In the genomic region with DNA sequence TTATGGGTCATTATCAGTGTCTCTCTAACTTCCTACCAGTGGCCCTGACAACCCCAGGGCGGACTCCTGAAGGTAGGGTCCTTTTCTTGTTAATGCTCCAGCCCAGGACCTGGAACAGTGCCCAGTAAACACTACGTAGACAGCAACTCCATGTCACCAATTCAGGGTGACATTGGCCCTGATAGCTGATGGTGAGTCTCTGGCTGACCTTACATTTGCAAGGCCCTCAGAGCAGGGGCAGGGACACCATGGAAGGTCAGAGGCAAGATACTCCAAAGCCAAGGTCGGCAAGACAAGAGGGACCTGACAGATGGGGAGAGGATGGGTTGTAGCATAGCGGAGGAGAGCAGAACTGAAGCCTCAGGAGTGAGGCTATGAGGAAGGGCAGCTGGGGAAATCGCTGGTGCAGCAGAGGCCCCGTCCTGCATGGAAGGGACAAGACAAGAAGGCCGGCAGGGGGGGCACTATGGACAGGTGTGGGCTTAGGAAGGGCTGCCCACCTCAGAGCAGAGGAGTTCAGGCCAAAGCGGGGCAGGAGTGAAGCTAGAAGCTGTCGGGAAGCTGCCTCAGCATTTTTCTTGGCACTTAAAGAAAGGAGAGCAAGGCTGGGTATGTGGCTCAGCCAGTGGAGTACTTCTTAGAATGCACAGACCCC, we compare ENCODE assay signal across 33 mouse cellular contexts. TPM values are rescaled to one million over a fixed set of nuclear protein-coding genes. Genes with fewer than 3 reads are reported as not detected.
DNase-seq lines count a peak whose midpoint lies in the region; ATAC-seq and TF ChIP-seq lines count a peak whose summit lies in the region.
"Had no signal": no experiment of that assay in that cellular context is flagged by ENCODE, and none has a peak within 500 bp of the region (broad histone marks: within the 10 kb centered on the region; RNA-seq: fewer than 3 reads in every experiment).

No protein-coding gene starts in this region.

- in situ Hi-C loops in CH12.LX (cut with MboI; ENCODE audit: low pct_ligation_motif_present, low pct_unique_long_range_greater_than_20kb, low sequenced_read_pairs) = no loop called here

- peaks cover 43% of the 10 kb centered on the region for H3K4me1 ChIP-seq in heart, embryonic 15.5 days (replicated peaks)
- no peaks in the 10 kb centered on the region for H3K4me1 ChIP-seq in CH12.LX (ENCODE audit: control insufficient read depth in 1 of 2, insufficient read depth in 2 of 2)

- no peak for ATAC-seq in heart, embryonic 15.5 days (replicated peaks; ENCODE audit: insufficient number of reproducible peaks, insufficient read depth, low FRiP score, low read depth)
- ATAC-seq in cerebellum, adult (ENCODE audit: insufficient number of reproducible peaks, low FRiP score, low TSS enrichment) = no peak
- ATAC-seq: activated CD4-positive, CD25-positive, alpha-beta regulatory T cell, adult 4 months; forebrain, embryonic 15.5 days; hindbrain, postnatal 0 days; midbrain, embryonic 13.5 days had no signal

- H3K79me2 ChIP-seq in CH12.LX (replicated peaks; ENCODE audit: control insufficient read depth, extremely low read depth, insufficient read depth, poor library complexity, severe bottlenecking) = no peaks in the 10 kb centered on the region

- TF ChIP-seq EP300 in CH12.LX (IDR thresholded peaks at IDR 0.05; ENCODE audit: low read length) = no peak

- no peak overlapping the region for H3K4me2 ChIP-seq in heart, embryonic 15.5 days
- no peak overlapping the region for H3K4me2 ChIP-seq in CH12.LX (ENCODE audit: insufficient read depth, low read depth, poor library complexity, severe bottlenecking)
- H3K4me2 ChIP-seq: forebrain, embryonic 15.5 days; liver, embryonic 15.5 days; lung, embryonic 15.5 days; midbrain, embryonic 13.5 days; stomach, embryonic 15.5 days had no signal

- TF ChIP-seq POLR2A in CH12.LX (IDR thresholded peaks at IDR 0.05; ENCODE audit: low read depth, low read length) = no peak

- H3K27me3 ChIP-seq in heart, embryonic 15.5 days = no peaks in the 10 kb centered on the region
- H3K27me3 ChIP-seq in CH12.LX (replicated peaks) = no peaks in the 10 kb centered on the region
- H3K27me3 ChIP-seq: forebrain, embryonic 15.5 days; liver, embryonic 15.5 days; lung, embryonic 15.5 days; midbrain, embryonic 13.5 days; stomach, embryonic 15.5 days had no signal

- no peak overlapping the region for H3K9ac ChIP-seq in heart, embryonic 15.5 days
- H3K9ac ChIP-seq in CH12.LX (ENCODE audit: insufficient read depth, low read depth) = no peak overlapping the region
- H3K9ac ChIP-seq: forebrain, embryonic 15.5 days; liver, embryonic 15.5 days; lung, embryonic 15.5 days; midbrain, embryonic 13.5 days; stomach, embryonic 15.5 days had no signal

- no peaks in the 10 kb centered on the region for H3K9me3 ChIP-seq in heart, embryonic 15.5 days (replicated peaks)
- H3K9me3 ChIP-seq in CH12.LX (replicated peaks; ENCODE audit: low read length) = no peaks in the 10 kb centered on the region
- H3K9me3 ChIP-seq: embryonic facial prominence, embryonic 10.5 days; forebrain, embryonic 15.5 days; limb, embryonic 10.5 days; liver, embryonic 15.5 days; lung, embryonic 15.5 days; megakaryocyte, embryonic 14.5 days; midbrain, embryonic 13.5 days; stomach, embryonic 15.5 days had no signal

- no peak for TF ChIP-seq RAD21 in CH12.LX (IDR thresholded peaks at IDR 0.05; ENCODE audit: low read depth, low read length)

- dilution Hi-C loops in CH12.LX (cut with MboI; ENCODE audit: extremely low pct_ligation_motif_present, extremely low pct_unique_long_range_greater_than_20kb, low sequenced_read_pairs) = no loop called here

- TF ChIP-seq CTCF in CH12.LX (conservative IDR thresholded peaks at IDR 0.05 in 1 of 2, IDR thresholded peaks at IDR 0.05 in 1 of 2; ENCODE audit: low read depth in 2 of 2, low read length in 2 of 2) = peak in 1 of 2 experiments; percentile 19; a peak in 1 of 4 replicates

- intact Hi-C loops in heart, postnatal 14 days (cut with DNase I) = loop anchor here (2.0 kb wide), 1 partner anchor 17 kb away; no protein-coding TSS in a partner anchor
- intact Hi-C loops in heart, postnatal 10 days (cut with DNase I) = loop anchor here (2.0 kb wide), 1 partner anchor 15 kb away; no protein-coding TSS in a partner anchor

- no peak overlapping the region for H3K4me3 ChIP-seq in heart, embryonic 15.5 days
- H3K4me3 ChIP-seq in CH12.LX (replicated peaks in 1 of 3; ENCODE audit: low read depth in 2 of 3, low read length in 2 of 3, poor library complexity in 1 of 3) = no peak overlapping the region
- H3K4me3 ChIP-seq: embryonic facial prominence, embryonic 10.5 days; forebrain, embryonic 15.5 days; limb, embryonic 10.5 days; liver, embryonic 15.5 days; lung, embryonic 15.5 days; megakaryocyte, embryonic 14.5 days; midbrain, embryonic 13.5 days; stomach, embryonic 15.5 days had no signal

- no peaks in the 10 kb centered on the region for H3K36me3 ChIP-seq in heart, embryonic 15.5 days
- H3K36me3 ChIP-seq in CH12.LX (replicated peaks in 1 of 2; ENCODE audit: control insufficient read depth in 1 of 2, insufficient read depth in 1 of 2, low read length in 1 of 2) = peaks cover 0 to 17% of the 10 kb centered on the region in 2 experiments
- H3K36me3 ChIP-seq: forebrain, embryonic 15.5 days; liver, embryonic 15.5 days; lung, embryonic 15.5 days; stomach, embryonic 15.5 days had no signal

- H3K27ac ChIP-seq in heart, embryonic 15.5 days = peak overlapping the region; percentile 52
- no peak overlapping the region for H3K27ac ChIP-seq in CH12.LX (ENCODE audit: insufficient read depth, low read depth)
- H3K27ac ChIP-seq: embryonic facial prominence, embryonic 10.5 days; forebrain, embryonic 15.5 days; hindbrain, postnatal 0 days; limb, embryonic 10.5 days; liver, embryonic 15.5 days; lung, embryonic 15.5 days; midbrain, embryonic 13.5 days; stomach, embryonic 15.5 days had no signal

- WGBS in heart, embryonic 15.5 days = 58% methylated on average over 9 of the region's 9 CpGs

- peak; percentile 88 for DNase-seq in heart, adult 11 months
- no peak for DNase-seq in heart, postnatal 14 days
- no peak for DNase-seq in heart, postnatal 10 days
- DNase-seq in CH12.LX (ENCODE audit: extremely low read depth) = no peak
- peak; percentile 57 for DNase-seq in adrenal gland, postnatal 10 days
- DNase-seq in thymus, postnatal 36 days = no peak
- DNase-seq: B cell, adult 2 months; cerebellum, adult 11 months; cerebellum, adult 9-11 months; gastrocnemius, postnatal 10 days; kidney, adult 11 months; layer of hippocampus, adult 9-11 months; liver; lung, postnatal 36 days had no signal

TF ChIP-seq in CH12.LX, 34 proteins besides CTCF, POLR2A, EP300 and RAD21:
- TF ChIP-seq NELFE (IDR thresholded peaks at IDR 0.05; ENCODE audit: low read depth, low read length) (no peak), POLR2AphosphoS2 (IDR thresholded peaks at IDR 0.05; ENCODE audit: low read depth, low read length) (no peak), MAFK (IDR thresholded peaks at IDR 0.05; ENCODE audit: insufficient replicate concordance, low read length) (0 out of 2 replicates have a peak, but pooled peaks have one; percentile 28), PAX5 (IDR thresholded peaks at IDR 0.05; ENCODE audit: low read length) (no peak), ZC3H11A (IDR thresholded peaks at IDR 0.05; ENCODE audit: low read depth, low read length) (no peak)

RNA-seq across cellular contexts. Expression of gene Bcl7c, which starts 19.0 kb away (rescaled TPM):
- total RNA-seq in heart, postnatal 14 days (2021) = 10 to 100 TPM; 33.5 to 47.3 TPM
- 37.2 and 45.7 TPM in 2 replicates for polyA plus RNA-seq in heart, embryonic 15.5 days (2015; fragmentation: Nextera tagmentation; extraction: Ambion mirVana)
- 10 to 100 TPM; 60.5 to 62.9 TPM for total RNA-seq in heart, postnatal 10 days (2021)
- 60.5 and 65.0 TPM in 2 replicates for total RNA-seq in CH12.LX (2012; rRNA removed)
- 25.9 and 28.0 TPM in 2 replicates for total RNA-seq in CH12.LX (2014; rRNA removed)
- 71.3 and 73.5 TPM in 2 replicates for polyA plus RNA-seq in CH12.LX (2012; ENCODE audit: insufficient read length, low read depth)
- 10 to 100 TPM; 77.0 to 81.8 TPM for total RNA-seq in adrenal gland, postnatal 10 days (2021)

RNA-seq across cellular contexts. Expression of gene Ctf1, which starts 22.8 kb away (rescaled TPM):
- 1 to 10 TPM; 5.0 to 6.0 TPM for total RNA-seq in heart, postnatal 14 days (2021)
- polyA plus RNA-seq in heart, embryonic 15.5 days (2015; fragmentation: Nextera tagmentation; extraction: Ambion mirVana) = 4.7 and 8.4 TPM in 2 replicates
- total RNA-seq in heart, postnatal 10 days (2021) = 1 to 10 TPM; 4.6 to 7.5 TPM
- total RNA-seq in CH12.LX (2012; rRNA removed) (not detected in 2 replicates), CH12.LX (2014; rRNA removed) (not detected in 2 replicates)
- not detected in 2 replicates for polyA plus RNA-seq in CH12.LX (2012; ENCODE audit: insufficient read length, low read depth)
- total RNA-seq in adrenal gland, postnatal 10 days (2021) = 1 to 10 TPM; 6.3 to 6.8 TPM
- total RNA-seq: monocyte, adult 5-6 weeks; neutrophil, adult 5-6 weeks had no signal
- polyA plus RNA-seq: activated CD4-positive, CD25-positive, alpha-beta regulatory T cell, adult 4 months had no signal

RNA-seq across cellular contexts. Expression of gene Ctf2, which starts 42.2 kb away (rescaled TPM):
- not detected for total RNA-seq in heart, postnatal 14 days (2021)
- polyA plus RNA-seq in heart, embryonic 15.5 days (2015; fragmentation: Nextera tagmentation; extraction: Ambion mirVana) = 0.20 TPM in 1 of 2 replicates, not detected in the other
- total RNA-seq in heart, postnatal 10 days (2021) = not detected
- 0.08 TPM in 1 of 2 replicates, not detected in the other for total RNA-seq in CH12.LX (2012; rRNA removed)
- total RNA-seq in CH12.LX (2014; rRNA removed) = not detected in 2 replicates
- 0.36 TPM in 1 of 2 replicates, not detected in the other for polyA plus RNA-seq in CH12.LX (2012; ENCODE audit: insufficient read length, low read depth)
- not detected for total RNA-seq in adrenal gland, postnatal 10 days (2021)
- total RNA-seq: common myeloid progenitor, adult 5-6 weeks; gastrocnemius, postnatal 10 days; hematopoietic stem cell, adult 5-6 weeks; hindbrain, postnatal 0 days; left cerebral cortex, adult 18-20 months; neutrophil, adult 5-6 weeks had no signal
- polyA plus RNA-seq: activated CD4-positive, CD25-positive, alpha-beta regulatory T cell, adult 4 months; brain, embryonic 14.5 days; hindbrain, postnatal 0 days; large intestine, adult 2 months had no signal

RNA-seq across cellular contexts. Expression of gene Fbxl19, which starts 54.6 kb away (rescaled TPM):
- 1 to 10 TPM; 4.8 to 5.7 TPM for total RNA-seq in heart, postnatal 14 days (2021)
- 1.4 and 2.2 TPM in 2 replicates for polyA plus RNA-seq in heart, embryonic 15.5 days (2015; fragmentation: Nextera tagmentation; extraction: Ambion mirVana)
- 1 to 10 TPM; 5.6 to 6.2 TPM for total RNA-seq in heart, postnatal 10 days (2021)
- total RNA-seq in CH12.LX (2012; rRNA removed) (25.1 and 28.2 TPM in 2 replicates), CH12.LX (2014; rRNA removed) (22.4 and 22.6 TPM in 2 replicates)
- polyA plus RNA-seq in CH12.LX (2012; ENCODE audit: insufficient read length, low read depth) = 29.3 and 31.7 TPM in 2 replicates
- total RNA-seq in adrenal gland, postnatal 10 days (2021) = 10 to 100 TPM; 12.3 to 18.5 TPM

Comparison
In these comparisons a context has a peak if more than half of its experiments do, and no peak if none do; other contexts are left out.
1. DNase-seq: peak in heart, adult 11 months (single experiment) and adrenal gland, postnatal 10 days (single experiment); none in heart, postnatal 14 days (0 of 2), heart, postnatal 10 days (0 of 2), CH12.LX (single experiment) and thymus, postnatal 36 days (0 of 2).
2. RNA of gene Ctf1, which starts 22.8 kb away (total RNA-seq): 4.6 to 7.5 TPM in heart, postnatal 10 days, 6.3 to 6.8 TPM in adrenal gland, postnatal 10 days and 5.0 to 6.0 TPM in heart, postnatal 14 days; not detected in CH12.LX; every median in the first group is over 4 times any median in the second.